Mouse (Mus musculus) embryonic fibroblast, embryonic 13.5 days (primary cell): ENCODE results near the gene Cplx3.

Source experiments
- CTCF ChIP-seq: IDR thresholded peaks from 2 replicates; pipeline ENCODE4 v1.5.1; 2011; ENCODE audit warnings: mild to moderate bottlenecking, control low read depth, low read length, moderate library complexity, borderline replicate concordance; ENCODE audit not compliant: insufficient read depth
- POLR2A ChIP-seq: IDR thresholded peaks from 2 replicates; pipeline ENCODE4 v1.6.1; 2011; ENCODE audit warnings: low read depth, mild to moderate bottlenecking, control low read depth, low read length, moderate library complexity

- TF ChIP-seq POLR2A (peak; percentile 91), CTCF (no peak)
Observed at GRCm38 (mm10) chr9:57552139-57552887, 53.8 kb downstream of the Cplx3 start, which contains the start of gene Mpi.
